Mouse (Mus musculus): Measurements from ENCODE around the gene Ttc7b.
A peak's percentile ranks its signal among the peaks of the same experiment; 100 is the strongest.

Ttc7b gene

DNA sequence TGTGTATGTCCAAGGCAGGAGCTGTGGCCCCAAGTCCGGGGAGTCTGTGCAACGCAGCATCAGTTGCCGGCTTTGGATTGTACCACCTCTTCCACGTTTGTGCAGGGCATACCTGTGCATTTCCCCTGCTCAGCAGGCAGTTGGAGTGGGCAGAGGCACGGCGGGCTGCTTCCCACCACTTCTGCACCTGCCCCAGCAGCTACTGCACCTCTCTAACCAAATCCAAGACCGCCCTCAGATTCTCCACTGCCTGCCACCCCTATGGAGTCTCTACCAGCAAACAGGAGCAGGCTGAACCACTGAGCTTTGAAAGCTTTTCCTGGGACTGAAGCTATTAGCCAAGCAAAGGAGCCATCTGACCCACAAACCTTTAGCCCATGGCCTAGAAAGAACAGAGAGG is 30.8 kb downstream of the Ttc7b start:
- no peak for DNase-seq (ENCODE audit: low read depth, low spot score)

DNA sequence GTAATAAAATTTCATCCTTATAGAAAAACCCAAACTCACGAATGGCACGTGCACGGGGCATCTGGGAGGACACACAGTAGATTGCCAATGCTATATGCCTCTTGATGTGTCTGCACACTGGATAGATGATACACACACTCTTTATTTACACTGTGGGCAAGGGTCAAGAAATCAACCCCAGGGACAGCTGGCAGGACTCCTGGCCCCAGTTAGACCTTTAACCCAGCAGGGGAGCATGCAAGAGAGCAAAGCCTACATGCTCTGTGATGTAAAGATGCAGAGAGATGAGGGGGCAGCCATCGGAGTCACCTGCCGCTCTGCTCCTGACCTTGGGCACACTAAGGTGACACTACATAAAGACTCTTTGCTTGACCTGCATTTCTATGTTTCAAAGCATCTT is 32.3 kb downstream of the Ttc7b start:
- DNase-seq (ENCODE audit: low read depth, low spot score): no peak

DNA sequence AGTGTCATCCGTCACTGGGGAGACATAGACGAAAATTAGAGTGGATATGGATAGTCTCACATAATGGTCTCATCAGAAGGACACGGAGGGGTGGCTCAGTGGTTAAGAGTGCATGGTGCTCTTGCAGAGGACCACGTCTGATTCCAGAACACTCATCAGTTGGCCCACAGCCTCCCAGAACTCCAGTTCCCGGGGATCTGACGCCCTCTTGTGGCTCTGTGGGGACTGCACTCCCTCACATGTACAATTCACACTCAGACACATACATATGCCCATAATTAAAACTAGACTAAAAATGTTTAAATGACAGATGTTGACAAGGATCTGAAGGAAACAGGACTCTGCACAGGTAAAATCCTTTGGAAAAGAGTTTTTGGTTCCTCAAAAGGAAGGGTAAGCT is 34.4 kb downstream of the Ttc7b start:
- DNase-seq (ENCODE audit: low read depth, low spot score): no peak

DNA sequence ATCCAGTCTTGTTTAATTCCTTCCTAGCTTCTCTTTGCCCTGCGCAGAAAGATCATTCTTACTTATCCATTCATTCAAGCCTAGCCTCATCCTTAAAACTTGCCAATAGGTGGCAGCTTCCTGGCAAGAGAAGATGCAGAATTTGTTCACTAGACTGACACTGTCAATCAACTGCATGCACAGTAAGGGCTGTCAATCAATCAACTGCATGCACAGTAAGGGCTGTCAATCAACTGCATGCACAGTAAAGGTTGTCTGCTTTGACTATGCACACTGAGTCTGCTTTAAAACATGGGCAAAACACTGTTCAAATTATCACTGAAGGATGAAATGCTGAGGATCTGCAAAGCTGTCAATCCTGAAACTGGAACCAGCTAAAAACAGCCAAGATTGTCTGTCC is 37.6 kb downstream of the Ttc7b start:
- no peak for DNase-seq (ENCODE audit: low read depth, low spot score)

DNA sequence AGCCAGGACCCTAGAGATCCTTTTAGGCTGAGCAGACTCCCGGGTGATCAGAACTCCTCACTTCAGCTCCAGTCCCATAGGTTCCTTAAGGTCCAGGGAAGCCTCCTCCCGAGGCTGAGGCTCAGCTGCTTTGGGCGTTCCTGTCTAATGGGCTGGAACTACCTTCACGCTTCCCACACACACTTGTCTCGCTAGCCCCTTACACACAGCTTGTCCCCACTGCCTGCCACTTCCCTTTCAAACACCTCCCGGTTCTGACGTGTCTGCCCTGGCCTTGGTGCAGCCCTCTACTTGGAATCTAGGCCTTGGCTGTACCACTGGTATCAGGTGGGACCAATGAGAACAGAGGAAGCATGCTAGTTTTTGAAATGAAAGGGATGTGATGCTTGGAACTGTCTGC is 38.4 kb downstream of the Ttc7b start:
- DNase-seq (ENCODE audit: low read depth, low spot score): no peak

DNA sequence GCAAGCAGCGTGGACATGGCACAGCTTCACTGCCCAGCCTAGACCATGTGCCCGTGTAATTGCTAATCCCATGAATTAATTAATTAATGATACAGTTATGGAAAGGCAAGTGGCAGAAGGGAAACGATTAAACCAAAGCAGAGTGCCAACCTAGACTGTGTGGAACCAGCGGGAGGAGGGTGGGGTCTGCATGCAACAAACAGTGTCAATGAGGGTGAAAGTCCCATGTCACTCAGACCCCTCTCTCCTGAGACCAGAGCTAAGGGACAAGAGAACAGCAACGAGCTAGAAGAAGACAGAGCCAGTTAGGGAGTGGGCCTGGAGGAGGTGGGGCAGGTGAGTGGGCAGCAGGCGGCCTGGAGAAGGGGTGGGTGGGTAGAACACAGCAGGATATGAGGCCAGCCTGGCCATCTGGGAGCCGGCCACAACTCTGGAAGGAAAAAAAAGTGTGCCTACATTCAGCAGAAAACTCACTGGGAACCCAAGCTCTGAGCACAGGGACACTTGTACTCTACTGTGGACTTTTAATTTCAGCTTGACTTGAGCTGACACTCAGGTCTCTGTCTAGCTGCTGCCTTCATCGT is 39.1 kb downstream of the Ttc7b start:
- no peak for DNase-seq (ENCODE audit: low read depth, low spot score)

DNA sequence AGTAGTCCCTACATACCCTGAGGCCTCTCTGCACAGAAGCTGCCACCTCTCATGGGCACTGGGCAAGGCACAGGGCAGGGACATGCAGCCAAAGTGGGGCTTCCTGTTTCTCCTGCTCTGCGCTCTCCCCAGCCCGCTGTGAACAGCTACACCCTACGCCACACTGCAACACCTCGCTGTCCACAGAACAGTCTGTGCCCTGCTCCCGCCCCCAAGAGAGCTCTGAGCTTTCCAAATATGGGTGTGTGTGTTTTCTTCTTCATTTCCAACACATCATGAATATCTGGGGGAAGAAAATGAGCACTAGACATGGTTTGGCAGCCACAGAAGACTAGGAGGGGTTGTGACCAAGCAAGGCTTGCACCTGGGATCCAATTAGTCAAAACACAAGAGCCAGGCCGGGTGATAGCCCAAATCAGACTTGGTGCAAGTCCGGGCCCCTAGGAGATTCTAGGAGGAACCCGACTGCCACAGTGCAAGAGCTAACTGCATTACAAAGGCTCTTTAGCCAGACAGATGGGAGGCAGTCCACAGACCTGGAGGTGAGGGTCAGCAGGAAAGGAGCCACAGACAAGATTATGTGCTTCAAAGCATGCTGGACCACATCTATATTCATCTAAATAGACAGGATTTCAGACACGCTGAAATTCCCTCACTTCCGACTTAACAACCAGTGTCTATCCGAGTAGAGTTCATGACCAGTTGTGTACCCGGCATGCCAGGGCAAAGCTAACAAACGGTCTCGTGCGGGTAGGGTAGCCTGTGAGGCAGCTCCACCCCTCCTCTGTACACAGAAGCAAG is 39.8 kb downstream of the Ttc7b start:
- DNase-seq (ENCODE audit: low read depth, low spot score): no peak

DNA sequence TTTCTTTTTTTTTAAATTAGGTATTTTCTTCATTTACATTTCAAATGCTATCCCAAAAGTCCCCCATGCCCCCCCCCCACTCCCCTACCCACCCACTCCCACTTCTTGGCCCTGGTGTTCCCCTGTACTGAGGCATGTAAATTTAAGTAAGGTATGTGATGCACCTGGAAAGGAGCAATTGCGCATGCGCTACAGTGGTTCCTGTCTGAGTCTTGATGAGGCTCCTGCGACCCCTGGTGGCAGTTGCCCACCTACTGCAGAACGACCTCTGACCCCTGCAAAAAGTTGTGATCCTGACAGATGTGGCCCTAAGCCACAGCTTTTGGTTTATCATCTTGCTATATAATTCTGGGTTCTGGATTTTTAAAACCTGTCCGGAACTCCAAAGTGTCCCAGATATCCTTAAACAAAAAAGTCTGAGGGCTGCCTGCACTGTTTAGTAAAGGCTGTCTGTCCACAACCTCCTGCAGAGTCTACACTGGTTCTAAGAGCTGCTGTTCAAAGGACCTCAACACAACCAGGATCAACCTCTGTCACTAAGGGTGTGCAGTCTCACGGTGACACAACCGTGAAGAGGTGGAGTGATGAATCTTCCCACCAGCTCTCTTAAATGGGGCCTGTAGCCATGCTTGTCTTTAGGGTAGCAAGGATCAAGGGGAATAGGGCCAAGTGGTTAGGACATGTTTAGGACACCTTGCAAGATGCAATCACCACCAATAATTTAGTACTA is 40.6 kb downstream of the Ttc7b start:
- DNase-seq (ENCODE audit: low read depth, low spot score): peak; percentile 91

DNA sequence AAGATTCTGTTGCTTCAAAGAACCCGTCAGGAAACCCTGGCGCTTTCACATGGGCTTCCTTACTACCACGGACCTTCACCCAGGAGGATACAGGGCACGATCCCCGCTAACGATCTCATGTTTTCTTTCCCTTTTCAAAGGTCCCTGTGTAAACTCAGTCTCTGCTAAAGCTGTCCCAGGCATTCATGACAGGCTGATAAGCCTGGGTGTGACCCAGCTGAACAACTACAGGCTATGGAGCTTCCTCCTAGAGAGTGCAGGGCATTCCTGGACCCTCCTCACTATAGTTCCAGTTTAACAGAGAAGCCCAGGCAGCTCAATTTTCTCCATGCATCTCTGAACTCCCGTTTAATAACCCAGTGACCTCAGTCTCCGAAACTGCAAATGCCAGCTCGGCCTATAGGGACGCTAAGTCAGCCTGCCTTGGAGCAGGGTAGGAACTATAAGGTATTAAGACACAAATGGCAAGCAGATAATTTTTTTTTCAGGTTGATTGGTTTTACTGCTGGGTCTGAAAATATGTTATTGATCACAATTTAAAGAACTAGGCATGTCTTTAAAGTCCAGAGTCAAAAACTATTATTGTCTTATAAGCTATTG is 41.3 kb downstream of the Ttc7b start:
- DNase-seq (ENCODE audit: low read depth, low spot score): no peak

DNA sequence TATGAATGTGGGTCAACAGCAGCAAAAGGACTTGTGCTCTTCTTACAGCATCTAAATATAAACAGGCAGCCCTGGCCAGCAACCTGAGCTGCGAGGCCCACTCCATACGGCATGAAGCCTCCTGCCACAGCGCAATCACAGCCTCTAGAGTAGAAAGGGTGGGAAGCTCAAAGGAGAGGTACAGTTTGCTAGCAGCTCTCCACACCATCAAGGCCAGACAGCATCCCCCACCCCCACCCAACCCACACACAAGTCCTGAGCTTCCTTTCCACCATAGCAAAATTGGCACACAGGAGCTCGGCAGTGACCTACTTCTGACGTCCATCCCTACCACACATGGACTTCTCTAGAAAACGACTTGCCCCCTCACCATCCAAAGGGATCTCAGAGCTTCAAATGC is 42.0 kb downstream of the Ttc7b start:
- no peak for DNase-seq (ENCODE audit: low read depth, low spot score)

DNA sequence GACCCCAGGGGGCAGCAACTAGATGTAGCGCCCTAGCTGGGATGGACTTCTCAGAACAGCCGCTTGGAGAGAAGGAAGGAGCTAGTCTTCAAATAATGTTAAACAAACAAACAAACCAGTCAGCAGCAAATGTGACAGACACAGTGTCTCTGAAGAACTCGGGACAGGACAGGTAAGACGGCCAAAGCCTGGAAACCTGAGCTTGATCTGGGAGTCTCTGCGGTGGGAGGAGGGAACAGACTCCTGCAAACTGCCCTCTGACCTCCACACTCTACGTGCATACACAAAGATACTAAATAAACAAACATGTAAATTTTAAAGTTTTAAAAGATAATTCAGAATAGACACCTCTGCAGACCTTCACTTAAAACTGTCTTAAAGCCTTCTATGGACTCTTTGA is 42.5 kb downstream of the Ttc7b start:
- DNase-seq (ENCODE audit: low read depth, low spot score): no peak

DNA sequence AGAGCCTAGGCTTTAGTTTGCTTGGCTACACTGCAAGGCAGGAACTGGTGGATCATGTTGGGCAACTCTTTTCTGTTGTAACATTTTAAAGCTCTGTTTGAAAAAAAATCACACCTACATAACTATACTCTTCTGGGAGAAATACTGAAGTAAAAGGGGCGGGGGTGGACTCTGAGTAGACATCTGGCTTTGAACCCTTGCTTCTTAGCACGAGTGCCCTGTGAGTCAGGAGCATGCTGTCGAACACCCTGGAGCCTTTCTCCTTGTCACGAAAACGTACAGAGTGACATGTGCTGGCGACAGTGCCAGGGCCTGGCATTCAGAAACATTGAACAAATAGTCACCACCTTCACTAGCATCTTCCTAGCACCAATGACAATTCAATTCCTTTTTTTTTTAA is 43.2 kb downstream of the Ttc7b start:
- DNase-seq (ENCODE audit: low read depth, low spot score): no peak

DNA sequence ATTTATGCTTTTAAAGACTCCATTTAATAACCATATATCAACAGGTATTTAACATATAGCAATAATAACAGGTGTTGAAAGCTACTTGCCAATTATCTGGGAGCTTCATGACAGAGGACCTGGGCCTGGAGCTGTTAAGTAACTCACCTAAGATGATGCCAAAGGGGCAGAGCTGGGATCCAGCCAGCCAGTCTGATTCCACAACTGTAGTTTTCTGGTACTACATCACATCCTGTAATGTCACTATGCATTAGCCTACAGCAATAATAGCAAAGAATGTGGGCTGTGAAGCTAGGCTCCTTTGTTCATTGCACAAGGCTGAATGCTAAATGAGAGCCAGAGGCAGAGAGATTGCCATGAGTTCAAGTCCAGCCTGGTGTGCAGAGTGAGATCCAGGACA is 44.3 kb downstream of the Ttc7b start:
- no peak for DNase-seq (ENCODE audit: low read depth, low spot score)

DNA sequence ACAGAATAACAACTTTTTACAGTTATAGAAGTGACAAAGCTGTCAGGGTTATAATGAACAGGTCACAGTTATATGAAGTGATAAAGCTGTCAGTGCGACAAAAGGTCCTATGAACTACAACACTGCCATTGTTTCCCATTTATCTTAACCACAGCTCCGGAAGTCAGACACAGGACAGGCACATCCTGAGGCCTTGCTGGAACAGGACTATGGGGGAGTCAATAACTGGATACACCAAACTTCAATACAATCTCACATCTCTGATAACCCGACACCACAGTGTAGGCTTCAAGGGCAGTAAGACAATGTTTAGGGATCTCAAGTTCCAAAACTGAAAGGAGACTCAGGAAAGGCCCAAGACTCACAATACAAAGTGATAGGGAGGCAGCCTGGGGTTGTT is 45.1 kb downstream of the Ttc7b start:
- no peak for DNase-seq (ENCODE audit: low read depth, low spot score)

DNA sequence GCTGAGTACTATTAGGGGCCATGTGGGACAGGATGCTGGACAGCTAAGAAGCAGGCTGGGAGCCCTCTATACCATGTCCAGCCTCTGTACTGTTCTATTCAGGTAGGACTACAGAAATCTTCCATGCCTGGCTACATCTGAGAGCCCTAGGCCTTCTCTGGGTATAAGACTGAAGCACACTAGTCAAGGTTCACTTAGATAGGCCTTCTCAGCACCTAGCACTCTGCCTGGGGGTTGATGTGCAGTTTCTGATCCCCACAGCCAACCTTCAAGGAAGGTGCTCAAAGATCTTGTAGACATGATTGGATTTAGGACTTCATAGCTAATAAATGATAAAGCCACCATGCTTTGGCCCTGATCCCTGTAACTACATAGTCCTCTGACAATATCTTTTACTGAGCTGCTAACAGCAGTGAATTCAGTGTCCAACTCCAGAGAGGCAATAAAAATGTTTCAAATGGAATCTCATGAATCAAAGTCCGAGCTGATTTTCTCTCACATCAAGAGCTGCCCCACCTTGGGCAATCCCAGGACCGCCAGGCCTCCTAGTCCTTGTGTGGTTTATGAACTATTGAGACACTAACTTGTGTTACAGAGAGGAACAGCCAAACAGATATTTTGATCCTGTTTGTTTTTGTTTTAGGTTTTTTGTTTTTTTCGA is 45.8 kb downstream of the Ttc7b start:
- no peak for DNase-seq (ENCODE audit: low read depth, low spot score)

DNA sequence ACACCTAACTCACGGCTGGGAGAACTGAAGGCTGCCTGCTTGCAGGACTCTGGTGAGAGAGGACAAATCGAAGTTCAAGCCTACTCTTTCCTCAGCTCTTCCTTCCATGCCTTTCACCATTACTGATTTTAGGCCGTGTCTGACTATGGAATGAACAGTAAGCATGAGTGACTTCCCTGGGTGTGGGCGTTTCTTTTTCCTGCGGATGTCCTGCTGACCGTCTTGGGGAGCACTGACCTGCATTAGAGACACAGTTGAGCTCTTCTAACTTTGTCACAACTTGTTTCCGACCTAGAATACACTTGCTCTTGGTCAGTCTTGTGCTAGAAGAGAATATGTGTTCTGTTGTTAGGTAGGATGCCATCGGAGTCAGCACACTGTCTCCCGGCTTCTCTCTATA is 50.3 kb downstream of the Ttc7b start:
- DNase-seq (ENCODE audit: low read depth, low spot score): no peak

DNA sequence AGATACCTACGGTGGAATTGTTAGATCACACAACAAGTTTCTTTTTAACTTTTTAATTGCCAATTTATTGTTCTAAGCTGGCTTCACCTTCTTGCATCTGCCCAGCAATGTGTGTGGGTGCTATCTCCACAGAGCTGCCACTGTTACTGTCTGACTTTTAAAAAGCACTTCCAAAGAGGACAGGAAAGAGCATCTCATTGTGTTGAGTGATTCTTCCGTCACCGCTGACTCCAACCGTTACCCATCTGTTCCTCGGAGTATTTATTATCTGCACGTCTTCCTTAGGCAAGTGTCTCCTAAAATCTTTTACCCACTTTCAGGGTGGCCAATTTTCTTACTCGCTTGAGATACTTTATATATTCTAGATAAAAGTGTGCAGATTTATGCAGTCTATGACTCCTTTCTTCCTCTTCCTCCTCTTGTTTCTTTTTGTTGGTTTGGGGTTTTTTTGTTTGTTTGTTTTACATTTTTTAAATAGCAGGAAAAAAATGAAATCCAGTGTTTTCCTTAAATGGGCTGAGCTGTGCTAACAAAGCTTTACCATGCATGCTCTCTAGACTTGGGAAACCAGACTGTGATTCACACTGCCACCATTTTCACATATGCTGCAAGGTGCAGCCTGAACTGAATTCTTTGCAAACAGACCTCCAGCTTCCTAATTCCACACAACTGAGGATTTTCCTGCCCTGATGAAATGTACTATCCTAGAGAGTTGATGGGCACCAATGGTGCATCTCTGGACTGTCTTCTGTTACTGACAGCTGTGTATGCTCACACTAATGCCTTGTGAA is 50.9 kb downstream of the Ttc7b start:
- no peak for DNase-seq (ENCODE audit: low read depth, low spot score)

DNA sequence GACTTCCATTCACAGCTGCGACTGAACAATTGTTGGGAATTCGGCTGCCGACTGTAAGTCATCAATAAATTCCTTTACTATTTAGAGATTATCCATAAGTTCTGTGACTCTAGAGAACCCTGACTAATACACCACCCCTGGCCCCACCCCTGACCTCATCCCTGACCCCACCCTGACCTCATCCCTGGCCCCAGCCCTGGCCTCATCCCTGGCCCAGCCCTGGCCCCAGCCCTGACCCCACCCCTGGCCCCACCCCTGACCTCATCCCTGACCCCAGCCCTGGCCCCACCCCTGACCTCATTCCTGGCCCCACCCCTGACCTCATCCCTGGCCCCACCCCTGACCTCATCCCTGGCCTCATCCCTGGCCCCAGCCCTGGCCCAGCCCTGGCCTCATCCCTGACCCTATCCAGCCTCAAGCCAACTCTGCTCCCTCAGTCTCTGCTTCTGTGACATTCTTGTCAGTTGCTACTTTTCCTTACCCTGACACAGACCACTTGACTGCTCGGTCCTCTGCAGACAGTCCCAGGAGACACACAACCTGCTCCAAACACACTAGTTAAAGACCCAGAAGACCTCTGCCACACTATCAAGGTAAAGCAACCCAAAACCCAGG is 55.4 kb downstream of the Ttc7b start:
- no peak for DNase-seq (ENCODE audit: low read depth, low spot score)

DNA sequence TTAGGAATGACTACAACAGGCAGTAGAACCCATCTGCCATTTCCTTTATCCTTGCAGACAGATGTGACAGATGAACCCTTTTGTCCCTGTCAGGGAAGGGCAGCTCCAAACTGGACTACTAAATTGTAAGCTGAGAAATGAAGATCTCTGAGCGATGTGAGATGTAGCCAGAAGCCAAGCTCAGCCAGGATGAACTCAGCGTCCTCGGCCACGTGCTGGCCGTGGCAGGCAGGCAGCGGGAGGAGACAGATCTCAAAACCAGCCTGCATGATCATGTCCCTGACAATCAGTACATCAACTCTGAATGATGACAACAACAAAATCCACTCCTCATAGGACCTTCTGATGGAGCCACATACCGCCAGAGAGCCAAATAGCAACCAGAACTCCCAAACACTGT is 62.9 kb downstream of the Ttc7b start:
- no peak for DNase-seq (ENCODE audit: low read depth, low spot score)

DNA sequence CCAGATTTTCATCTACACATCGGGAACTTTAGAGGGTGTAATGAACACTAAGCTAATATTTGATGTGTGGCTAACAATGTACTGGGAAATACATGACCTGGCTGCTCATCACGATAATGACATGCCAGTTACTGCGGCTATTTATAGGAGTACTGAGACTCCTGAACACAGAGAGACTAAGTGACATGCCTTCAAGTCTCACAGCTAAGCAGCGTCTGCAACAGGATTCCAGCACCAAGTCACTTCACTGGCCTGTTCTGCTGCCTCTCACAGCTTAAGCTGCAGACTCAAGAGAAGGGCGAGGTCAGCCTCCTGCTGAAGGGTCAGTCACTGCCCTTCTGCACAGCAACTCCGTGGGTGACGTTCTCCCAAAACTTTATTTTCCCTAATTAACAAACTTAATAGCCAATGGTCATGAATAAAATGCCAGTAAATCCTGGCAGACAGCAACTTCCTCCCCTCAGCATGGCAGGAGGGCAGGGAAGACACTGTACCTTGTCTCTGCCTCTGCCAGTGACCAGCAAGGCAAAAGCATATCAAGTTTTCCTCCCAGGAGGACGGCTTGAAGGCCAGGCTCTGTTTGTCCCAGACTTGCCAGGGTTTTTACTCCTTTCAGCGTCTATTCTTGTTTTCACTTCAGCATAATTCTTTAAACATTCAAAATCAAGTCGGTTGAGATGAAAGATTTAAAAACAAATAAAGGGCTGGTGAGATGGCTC is 64.2 kb downstream of the Ttc7b start:
- no peak for DNase-seq (ENCODE audit: low read depth, low spot score)

Measured in forelimb bud, embryonic 11.5 days (tissue).